In genomic region chr4:44702891-44703685, GRCm38 (mm10) we compare ENCODE assay signal across 9 mouse cellular contexts. TPM values are rescaled to one million over a fixed set of nuclear protein-coding genes. Genes with fewer than 3 reads are reported as not detected.
DNase-seq lines count a peak whose midpoint lies in the region; ATAC-seq and TF ChIP-seq lines count a peak whose summit lies in the region.
"Had no signal": no experiment of that assay in that cellular context is flagged by ENCODE, and none has a peak within 500 bp of the region (broad histone marks: within the 10 kb centered on the region; RNA-seq: fewer than 3 reads in every experiment).

No protein-coding gene starts in this region.

- peaks cover 92% of the 10 kb centered on the region for H3K27me3 ChIP-seq in heart, embryonic 12.5 days (replicated peaks)
- H3K27me3 ChIP-seq in hindbrain, embryonic 11.5 days (ENCODE audit: control insufficient read depth, insufficient read depth, low read length), result peaks cover 81% of the 10 kb centered on the region
- H3K27me3 ChIP-seq in midbrain, embryonic 10.5 days (ENCODE audit: low read depth, poor library complexity, severe bottlenecking), result peaks cover 100% of the 10 kb centered on the region

- 1% methylated on average over 58 of the region's 58 CpGs for WGBS in heart, embryonic 12.5 days
- WGBS in bone marrow, adult 2 months, result 4% methylated on average over 58 of the region's 58 CpGs
- under 1% methylated on average over 58 of the region's 58 CpGs for WGBS in hindbrain, embryonic 11.5 days
- under 1% methylated on average over 57 of the region's 58 CpGs for WGBS in midbrain, embryonic 10.5 days

- TF ChIP-seq POLR2A in bone marrow, adult 2 months (IDR thresholded peaks at IDR 0.05; ENCODE audit: borderline replicate concordance, control insufficient read depth, low read depth, low read length), result no peak

- no peaks in the 10 kb centered on the region for H3K9me3 ChIP-seq in heart, embryonic 12.5 days (replicated peaks)
- H3K9me3 ChIP-seq in hindbrain, embryonic 11.5 days (ENCODE audit: control insufficient read depth, low read length), result no peaks in the 10 kb centered on the region
- H3K9me3 ChIP-seq in midbrain, embryonic 10.5 days (replicated peaks), result no peaks in the 10 kb centered on the region

- peak overlapping the region; percentile 75 for H3K4me2 ChIP-seq in heart, embryonic 12.5 days
- peak overlapping the region; percentile 52 for H3K4me2 ChIP-seq in hindbrain, embryonic 11.5 days (replicated peaks; ENCODE audit: low read depth, low read length)

- no peak overlapping the region for H3K9ac ChIP-seq in heart, embryonic 12.5 days
- H3K9ac ChIP-seq in hindbrain, embryonic 11.5 days (ENCODE audit: low read depth, low read length), result peak overlapping the region; percentile 60

- peaks cover 19% of the 10 kb centered on the region for H3K4me1 ChIP-seq in heart, embryonic 12.5 days (replicated peaks)
- H3K4me1 ChIP-seq in bone marrow, adult 2 months (ENCODE audit: control insufficient read depth, insufficient read depth, low read length), result no peaks in the 10 kb centered on the region; the same call in none of the 2 replicates
- peaks cover 3% of the 10 kb centered on the region; the same call in 1 of the 2 replicates for H3K4me1 ChIP-seq in hindbrain, embryonic 11.5 days (replicated peaks; ENCODE audit: control insufficient read depth, insufficient read depth, low read length)
- H3K4me1 ChIP-seq in midbrain, embryonic 10.5 days, result peaks cover 90% of the 10 kb centered on the region

- H3K36me3 ChIP-seq in heart, embryonic 12.5 days, result no peaks in the 10 kb centered on the region
- no peaks in the 10 kb centered on the region for H3K36me3 ChIP-seq in hindbrain, embryonic 11.5 days (ENCODE audit: control insufficient read depth, insufficient read depth, low read length)
- 0 out of 2 replicates have a peak, but pooled peaks cover 6% of the 10 kb centered on the region for H3K36me3 ChIP-seq in midbrain, embryonic 10.5 days

- ATAC-seq in heart, embryonic 12.5 days (ENCODE audit: insufficient number of reproducible peaks, low FRiP score), result no peak
- no peak for ATAC-seq in hindbrain, embryonic 11.5 days (ENCODE audit: low FRiP score)
- ATAC-seq in megakaryocyte progenitor cell, adult 5-6 weeks (replicated peaks; ENCODE audit: poor library complexity), result no peak

- no peak for TF ChIP-seq CTCF in bone marrow, adult 2 months (IDR thresholded peaks at IDR 0.05; ENCODE audit: control insufficient read depth, insufficient read depth, low read length)

- peak overlapping the region; percentile 47 for H3K4me3 ChIP-seq in heart, embryonic 12.5 days
- H3K4me3 ChIP-seq in bone marrow, adult 2 months (replicated peaks; ENCODE audit: control insufficient read depth, low read depth, low read length), result peak overlapping the region; percentile 31
- peak overlapping the region; percentile 46 for H3K4me3 ChIP-seq in hindbrain, embryonic 11.5 days (ENCODE audit: low read depth, low read length)
- H3K4me3 ChIP-seq in midbrain, embryonic 10.5 days, result peak overlapping the region; percentile 66

- DNase-seq in heart, postnatal 14 days, result no peak
- DNase-seq in hindbrain, embryonic 11.5 days (ENCODE audit: low spot score), result peak; percentile 69
- DNase-seq in midbrain, embryonic 10.5 days (ENCODE audit: low spot score), result peak; percentile 61
- DNase-seq in thymus, postnatal 10 days (ENCODE audit: low spot score in 2 of 2), result no peak
- DNase-seq in left cerebral cortex, adult 9 months (ENCODE audit: low spot score in 2 of 2), result no peak

- no peak overlapping the region for H3K27ac ChIP-seq in heart, embryonic 12.5 days (ENCODE audit: poor library complexity, severe bottlenecking)
- H3K27ac ChIP-seq in bone marrow, adult 2 months (ENCODE audit: control insufficient read depth, insufficient read depth, low read depth, low read length, poor library complexity), result peak overlapping the region; percentile 26; the same call in 1 of the 2 replicates
- H3K27ac ChIP-seq in hindbrain, embryonic 11.5 days (ENCODE audit: low read depth, low read length), result no peak overlapping the region
- H3K27ac ChIP-seq in midbrain, embryonic 10.5 days (replicated peaks), result peak overlapping the region; percentile 88
- H3K27ac ChIP-seq: heart, adult 2 months had no signal

- intact Hi-C loops in heart, postnatal 14 days (cut with DNase I), result no loop called here

RNA-seq across cellular contexts. Expression of gene Pax5, which starts 7.2 kb away (rescaled TPM):
- not detected in 2 replicates for polyA plus RNA-seq in heart, embryonic 12.5 days (2016; fragmentation: Nextera tagmentation; extraction: Ambion mirVana)
- total RNA-seq in heart, postnatal 14 days (2021), result under 1 TPM; 0.71 to 0.76 TPM
- polyA plus RNA-seq in bone marrow, adult 2 months (2011; ENCODE audit: insufficient read depth, insufficient read length, low replicate concordance, missing spikeins), result 18.0 and 35.6 TPM in 2 replicates
- polyA plus RNA-seq in hindbrain, embryonic 11.5 days (2014; fragmentation: Nextera tagmentation; extraction: Ambion mirVana), result 3.3 and 4.8 TPM in 2 replicates
- polyA plus RNA-seq in midbrain, embryonic 10.5 days (2016; fragmentation: Nextera tagmentation; extraction: Ambion mirVana), result 6.3 and 9.1 TPM in 2 replicates
- total RNA-seq in megakaryocyte progenitor cell, adult 5-6 weeks (2015), result 0.10 TPM in 1 of 2 replicates, not detected in the other
- total RNA-seq in megakaryocyte progenitor cell, adult 5-6 weeks (2017), result not detected in 2 replicates

RNA-seq across cellular contexts. Expression of gene Zcchc7, which starts 52.6 kb away (rescaled TPM):
- 22.0 and 24.6 TPM in 2 replicates for polyA plus RNA-seq in heart, embryonic 12.5 days (2016; fragmentation: Nextera tagmentation; extraction: Ambion mirVana)
- 10 to 100 TPM; 18.6 to 22.0 TPM for total RNA-seq in heart, postnatal 14 days (2021)
- polyA plus RNA-seq in bone marrow, adult 2 months (2011; ENCODE audit: insufficient read depth, insufficient read length, low replicate concordance, missing spikeins), result 31.5 and 43.4 TPM in 2 replicates
- 24.4 and 31.3 TPM in 2 replicates for polyA plus RNA-seq in hindbrain, embryonic 11.5 days (2014; fragmentation: Nextera tagmentation; extraction: Ambion mirVana)
- 22.4 and 23.6 TPM in 2 replicates for polyA plus RNA-seq in midbrain, embryonic 10.5 days (2016; fragmentation: Nextera tagmentation; extraction: Ambion mirVana)
- 37.1 and 49.9 TPM in 2 replicates for total RNA-seq in megakaryocyte progenitor cell, adult 5-6 weeks (2015)
- 118 and 153 TPM in 2 replicates for total RNA-seq in megakaryocyte progenitor cell, adult 5-6 weeks (2017)

Comparison
In these comparisons a context has a peak if more than half of its experiments do, and no peak if none do; other contexts are left out.
1. H3K27ac ChIP-seq: peak in bone marrow, adult 2 months (single experiment) and midbrain, embryonic 10.5 days (single experiment); none in heart, embryonic 12.5 days (single experiment) and hindbrain, embryonic 11.5 days (single experiment).
2. DNase-seq: peak in hindbrain, embryonic 11.5 days (single experiment) and midbrain, embryonic 10.5 days (single experiment); none in heart, postnatal 14 days (0 of 2), thymus, postnatal 10 days (0 of 2) and left cerebral cortex, adult 9 months (0 of 2).
3. Peak in every context shown above with its lines, with median percentiles within 50 percentile points of each other: H3K4me3 ChIP-seq.